Mouse (Mus musculus) kidney, adult 2 months (tissue): ENCODE measurements around the gene Unc5c.

Source experiments
- CTCF ChIP-seq: fragments of 200-500 bp; conservative IDR thresholded peaks from 2 replicates; pipeline ENCODE4 v1.5.1; 2011; ENCODE audit warnings: low read depth, mild to moderate bottlenecking, control low read depth, low read length, moderate library complexity, mixed read lengths; ENCODE audit not compliant: insufficient read depth, insufficient read length
- POLR2A ChIP-seq: fragments of 200-500 bp; IDR thresholded peaks from one replicate; pipeline ENCODE4 v1.6.1; 2011; ENCODE audit warnings: low read depth, low read length, control low read depth

GRCm38 (mm10) chr3:141850141-141850540 is 385.1 kb downstream of the Unc5c start:
- TF ChIP-seq CTCF: no peak
- TF ChIP-seq POLR2A: no peak
